Mouse (Mus musculus) stomach, embryonic 16.5 days (tissue): ENCODE results near the gene Zfp65. TPM values are rescaled to one million over a fixed set of nuclear protein-coding genes. Genes with fewer than 3 reads are reported as not detected.
"Not testable (repeated sequence)": the region's sequence is repeated elsewhere in the genome, so short reads cannot be mapped to it uniquely, and the experiment has no call there.

Source experiments
- ATAC-seq: fragments of 200-750 bp; cut with Nextera tagmentation; 2 replicates; pipeline ENCODE4 v1.8.0; 2017; ENCODE audit warnings: moderate number of reproducible peaks, moderate TSS enrichment; ENCODE audit not compliant: insufficient read depth, low FRiP score
- H3K27ac ChIP-seq: fragments of 300-500 bp; sonication (generic); 2 replicates; pipeline ENCODE4 v1.5.1; 2014; ENCODE audit warnings: low read length
- H3K27me3 ChIP-seq: fragments of 300-500 bp; sonication (generic); 2 replicates; pipeline ENCODE4 v1.6.1; 2014; ENCODE audit warnings: low read length, control low read depth, mixed read lengths; ENCODE audit not compliant: control insufficient read depth, insufficient read depth
- H3K36me3 ChIP-seq: fragments of 300-500 bp; sonication (generic); 2 replicates; pipeline ENCODE4 v1.6.1; 2014; ENCODE audit warnings: low read length; ENCODE audit not compliant: control insufficient read depth, insufficient read depth
- H3K4me1 ChIP-seq: fragments of 300-500 bp; sonication (generic); 2 replicates; pipeline ENCODE4 v1.6.1; 2014; ENCODE audit warnings: low read length, control low read depth, mixed read lengths; ENCODE audit not compliant: control insufficient read depth, insufficient read depth
- H3K4me2 ChIP-seq: fragments of 300-500 bp; sonication (generic); 2 replicates; pipeline ENCODE4 v1.6.1; 2014; ENCODE audit warnings: low read depth, low read length, mixed read lengths
- H3K4me3 ChIP-seq: fragments of 300-500 bp; sonication (generic); replicated peaks from 2 replicates; pipeline ENCODE4 v1.5.1; 2014; ENCODE audit warnings: mild to moderate bottlenecking, low read length
- H3K9ac ChIP-seq: fragments of 300-500 bp; sonication (generic); 2 replicates; pipeline ENCODE4 v1.6.1; 2014; ENCODE audit warnings: low read length
- H3K9me3 ChIP-seq: fragments of 300-500 bp; sonication (generic); replicated peaks from 2 replicates; pipeline ENCODE4 v1.6.1; 2016; ENCODE audit warnings: low read length, control low read depth; ENCODE audit not compliant: control insufficient read depth
- WGBS: fragments of 180-500 bp; shearing (Covaris S2); extraction: QIAGEN DNeasy Blood & Tissue Kit; methylation state at CpG from one replicate; pipeline ENCODE4 v1.1.7; 2014; 5-methylcytosine and 5-hydroxymethylcytosine counted together
- polyA plus RNA-seq: library from polyadenylated mRNA; unstranded; fragments of >200 nt; fragmentation: Nextera tagmentation; extraction: Ambion mirVana; gene quantifications from 2 replicates; pipeline ENCODE4 v1.2.1, GENCODE M21; 2015

Gene Zfp65
- 6.4 and 7.1 TPM in 2 replicates for polyA plus RNA-seq

- Histone ChIP-seq H3K9ac (peak within 1 kb of the TSS; percentile 87), H3K36me3 (no peaks in the 10 kb centered on the region), H3K4me3 (peak within 1 kb of the TSS; percentile 61), H3K27me3 (no peaks in the 10 kb centered on the region), H3K4me2 (peak within 1 kb of the TSS; percentile 70), H3K9me3 (no peaks in the 10 kb centered on the region), H3K4me1 (peaks cover 4% of the 10 kb centered on the region), H3K27ac (peak within 1 kb of the TSS; percentile 17; the same call in 1 of the 2 replicates)
- peak; percentile 90 for ATAC-seq
- 3% methylated on average over 19 of the region's 21 CpGs for WGBS
Measured at GRCm38 (mm10) chr13:67728641-67729318, at the start of gene Zfp65. TSS of gene Zfp65 (minus strand) at chr13:67729173.

DNA sequence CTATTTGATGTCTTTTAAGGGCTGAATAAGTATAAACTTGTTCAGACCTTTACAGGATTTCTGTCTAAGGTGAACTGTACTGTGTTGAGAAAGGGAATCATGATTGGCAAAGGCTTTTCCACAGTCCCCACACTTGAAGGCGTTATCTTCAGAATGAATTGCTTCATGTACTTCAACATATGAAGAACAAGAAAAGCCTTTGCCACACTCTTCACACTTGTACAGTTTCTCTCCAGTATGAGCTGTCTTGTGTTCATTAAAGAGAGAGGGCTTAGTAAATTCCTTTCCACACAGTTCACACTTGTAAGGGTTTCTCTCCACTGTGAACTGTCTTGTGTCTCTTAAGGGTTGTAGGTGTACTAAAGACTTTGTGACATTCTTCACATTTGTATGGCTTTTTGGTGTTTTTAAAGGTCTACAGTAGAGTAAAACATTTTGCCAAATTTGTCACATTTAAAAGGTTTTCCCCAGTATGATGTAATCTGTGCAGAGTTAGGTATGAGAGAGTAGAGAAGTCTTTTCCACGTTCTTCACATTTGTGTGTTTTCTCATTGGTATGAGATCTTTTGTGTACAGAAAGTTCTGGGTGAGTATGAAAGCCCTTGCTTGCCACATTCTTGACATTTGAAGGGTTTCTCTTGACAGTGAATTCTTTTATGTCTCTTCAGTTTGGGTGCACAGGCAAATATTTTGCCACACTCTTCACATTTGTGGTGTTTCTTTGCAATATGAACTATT is 34.2 kb upstream of the Zfp65 start:
- H3K4me2 ChIP-seq, result no peak overlapping the region
- no peaks in the 10 kb centered on the region for H3K36me3 ChIP-seq
- no peak overlapping the region for H3K4me3 ChIP-seq
- 69% methylated on average over 2 of the region's 2 CpGs for WGBS
- H3K9me3 ChIP-seq, result no peaks in the 10 kb centered on the region
- no peak overlapping the region for H3K9ac ChIP-seq
- no peak overlapping the region for H3K27ac ChIP-seq
- no peak for ATAC-seq
- no peaks in the 10 kb centered on the region for H3K27me3 ChIP-seq
- no peaks in the 10 kb centered on the region for H3K4me1 ChIP-seq

GRCm38 (mm10) chr13:67759966-67760365 is 31.0 kb upstream of the Zfp65 start:
- Histone ChIP-seq H3K27ac (no peak overlapping the region), H3K27me3 (no peaks in the 10 kb centered on the region), H3K36me3 (no peaks in the 10 kb centered on the region), H3K4me3 (no peak overlapping the region), H3K4me2 (no peak overlapping the region), H3K4me1 (no peaks in the 10 kb centered on the region), H3K9me3 (no peaks in the 10 kb centered on the region), H3K9ac (no peak overlapping the region)
- no peak for ATAC-seq
- WGBS, result 75% methylated on average over 1 of the region's 1 CpGs

DNA sequence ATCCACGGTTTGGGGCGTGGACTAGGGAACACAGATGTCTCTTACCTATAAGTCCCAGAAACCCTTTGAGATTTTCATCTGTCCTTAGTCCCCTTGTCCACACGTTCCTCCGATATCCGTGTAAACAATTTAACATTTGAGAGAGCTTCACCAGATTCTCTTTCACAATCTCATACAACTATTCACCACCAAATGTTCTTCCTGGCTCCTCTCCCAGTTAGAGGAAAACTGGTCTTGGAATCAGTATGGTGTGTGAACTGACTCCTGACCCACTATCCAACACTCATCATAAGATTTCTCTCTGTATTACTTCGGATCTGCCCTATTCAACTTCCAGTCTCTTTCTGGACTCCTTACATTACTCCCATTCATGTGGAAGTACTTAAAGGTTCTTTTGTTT is 26.8 kb upstream of the Zfp65 start:
- no peak for ATAC-seq
- H3K4me1 ChIP-seq, result 0 out of 2 replicates have a peak, but pooled peaks cover 4% of the 10 kb centered on the region
- WGBS, result 75% methylated on average over 6 of the region's 6 CpGs
- H3K27me3 ChIP-seq, result no peaks in the 10 kb centered on the region
- no peak overlapping the region for H3K4me3 ChIP-seq
- no peaks in the 10 kb centered on the region for H3K9me3 ChIP-seq
- no peak overlapping the region for H3K4me2 ChIP-seq
- no peak overlapping the region for H3K27ac ChIP-seq
- H3K9ac ChIP-seq, result no peak overlapping the region
- H3K36me3 ChIP-seq, result no peaks in the 10 kb centered on the region

GRCm38 (mm10) chr13:67754333-67755306 is 25.6 kb upstream of the Zfp65 start, which contains the start of gene Zfp85:
TSS of gene Zfp85 (minus strand) at chr13:67755228.
- 6% methylated on average over 24 of the region's 24 CpGs for whole genome bisulfite sequencing
- peak; percentile 93 for ATAC-seq
- peak within 1 kb of the TSS; percentile 94 for H3K27ac ChIP-seq
- H3K27me3 ChIP-seq, result no peaks in the 10 kb centered on the region
- H3K4me3 ChIP-seq, result peak within 1 kb of the TSS; percentile 79
- peak within 1 kb of the TSS; percentile 85 for H3K9ac ChIP-seq
- peak within 1 kb of the TSS; percentile 50 for H3K4me2 ChIP-seq
- 0 out of 2 replicates have a peak, but pooled peaks cover 4% of the 10 kb centered on the region for H3K4me1 ChIP-seq
- H3K36me3 ChIP-seq, result no peaks in the 10 kb centered on the region
- H3K9me3 ChIP-seq, result no peaks in the 10 kb centered on the region

GRCm38 (mm10) chr13:67743896-67744295 is 14.9 kb upstream of the Zfp65 start:
- Histone ChIP-seq H3K27ac (no peak overlapping the region), H3K4me2 (no peak overlapping the region), H3K9me3 (peaks cover 7% of the 10 kb centered on the region; the same call in 1 of the 2 replicates), H3K4me3 (no peak overlapping the region), H3K36me3 (peaks cover 9% of the 10 kb centered on the region), H3K4me1 (no peaks in the 10 kb centered on the region), H3K27me3 (no peaks in the 10 kb centered on the region), H3K9ac (no peak overlapping the region)
- ATAC-seq, result no peak
- WGBS, result 88% methylated on average over 9 of the region's 9 CpGs

DNA sequence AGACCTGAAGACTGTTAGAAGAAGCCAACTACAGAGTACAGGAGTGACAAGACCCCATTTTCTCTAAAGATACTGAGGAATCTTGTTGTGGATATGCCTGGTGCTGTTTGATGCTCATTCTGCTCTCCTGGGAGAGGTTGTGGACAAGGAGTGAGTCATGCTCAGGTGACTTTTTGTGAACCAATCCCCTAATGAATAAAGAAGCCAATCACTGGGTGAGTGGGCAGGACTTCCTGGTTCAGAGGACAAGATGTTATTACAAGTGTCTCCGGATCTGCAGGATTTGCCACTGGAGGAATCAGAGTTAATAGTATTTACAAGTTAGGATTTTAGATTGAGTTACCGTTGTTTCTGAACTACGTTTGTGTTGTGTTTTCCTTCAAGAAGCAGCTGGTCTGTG is 14.0 kb upstream of the Zfp65 start:
- Histone ChIP-seq H3K36me3 (peaks cover 1% of the 10 kb centered on the region), H3K9ac (no peak overlapping the region), H3K4me3 (no peak overlapping the region), H3K9me3 (0 out of 2 replicates have a peak, but pooled peaks cover 3% of the 10 kb centered on the region), H3K27me3 (no peaks in the 10 kb centered on the region), H3K4me1 (no peaks in the 10 kb centered on the region), H3K27ac (no peak overlapping the region), H3K4me2 (no peak overlapping the region)
- WGBS, result 86% methylated on average over 3 of the region's 3 CpGs
- no peak for ATAC-seq

DNA sequence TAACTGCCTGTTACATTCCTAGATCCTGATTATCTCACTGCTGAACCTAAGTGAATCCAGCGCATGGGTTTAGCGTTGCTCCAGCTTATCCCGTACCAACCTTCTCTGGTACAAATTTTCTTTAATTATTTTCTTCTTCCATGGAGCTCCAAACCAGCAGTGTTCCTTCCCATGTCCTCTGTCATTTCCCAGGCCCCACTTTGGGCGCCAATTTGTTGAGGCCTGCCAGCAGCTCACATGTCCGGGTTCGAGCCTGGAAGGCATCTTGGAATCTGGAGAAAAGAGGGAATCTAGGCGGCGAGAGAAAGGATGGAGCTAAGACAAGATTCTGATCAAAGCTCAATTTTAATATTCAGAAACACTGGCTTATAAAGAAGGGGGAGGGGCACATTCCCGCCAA is 5.4 kb upstream of the Zfp65 start:
- not testable (repeated sequence) for H3K4me2 ChIP-seq, H3K9me3 ChIP-seq, H3K4me1 ChIP-seq, ATAC-seq, H3K27me3 ChIP-seq, H3K4me3 ChIP-seq, H3K36me3 ChIP-seq, H3K9ac ChIP-seq, H3K27ac ChIP-seq
- WGBS, result 90% methylated on average over 9 of the region's 9 CpGs
